8 mouse cellular contexts compared by ENCODE assay signal in genomic region chr4:41713197-41714067, GRCm38 (mm10). TPM values are rescaled to one million over a fixed set of nuclear protein-coding genes. Genes with fewer than 3 reads are reported as not detected.
DNase-seq lines count a peak whose midpoint lies in the region; ATAC-seq and TF ChIP-seq lines count a peak whose summit lies in the region.

Gene Rpp25l (minus strand): TSS chr4:41713534.

- H3K36me3 ChIP-seq in embryonic facial prominence, embryonic 12.5 days: peaks cover 32% of the 10 kb centered on the region
- no peaks in the 10 kb centered on the region for H3K36me3 ChIP-seq in kidney, adult 2 months (ENCODE audit: control insufficient read depth, insufficient read depth, low read length)
- H3K36me3 ChIP-seq in limb, embryonic 14.5 days (ENCODE audit: control insufficient read depth, insufficient read depth, low read length): peaks cover 25% of the 10 kb centered on the region
- H3K36me3 ChIP-seq in midbrain, embryonic 16.5 days (ENCODE audit: control insufficient read depth, insufficient read depth, low read length): peaks cover 12% of the 10 kb centered on the region

- peak within 1 kb of the TSS; percentile 83 for H3K4me2 ChIP-seq in embryonic facial prominence, embryonic 12.5 days (replicated peaks)
- peak within 1 kb of the TSS; percentile 71 for H3K4me2 ChIP-seq in limb, embryonic 14.5 days (replicated peaks; ENCODE audit: low read depth, low read length, severe bottlenecking)
- peak within 1 kb of the TSS; percentile 90 for H3K4me2 ChIP-seq in midbrain, embryonic 16.5 days (ENCODE audit: low read length)

- H3K9ac ChIP-seq in embryonic facial prominence, embryonic 12.5 days: peak within 1 kb of the TSS; percentile 91
- H3K9ac ChIP-seq in limb, embryonic 14.5 days (ENCODE audit: low read depth, low read length, severe bottlenecking): peak within 1 kb of the TSS; percentile 92
- H3K9ac ChIP-seq in midbrain, embryonic 16.5 days (ENCODE audit: low read depth, low read length): peak within 1 kb of the TSS; percentile 89

- peak within 1 kb of the TSS; percentile 82 for H3K4me3 ChIP-seq in embryonic facial prominence, embryonic 12.5 days
- H3K4me3 ChIP-seq in kidney, adult 2 months (ENCODE audit: insufficient read depth, low read depth, low read length): peak within 1 kb of the TSS; percentile 89
- H3K4me3 ChIP-seq in limb, embryonic 14.5 days (replicated peaks; ENCODE audit: low read length): peak within 1 kb of the TSS; percentile 86
- peak within 1 kb of the TSS; percentile 71 for H3K4me3 ChIP-seq in midbrain, embryonic 16.5 days (ENCODE audit: low read depth, low read length)

- peak; percentile 29; the same call in 1 of the 2 replicates for TF ChIP-seq CTCF in kidney, adult 2 months (conservative IDR thresholded peaks at IDR 0.05; ENCODE audit: insufficient read depth, insufficient read length, low read depth, low read length)

- ATAC-seq in embryonic facial prominence, embryonic 12.5 days (ENCODE audit: insufficient number of reproducible peaks, insufficient read depth, low FRiP score, low TSS enrichment): peak; percentile 24; the same call in 1 of the 2 replicates
- ATAC-seq in limb, embryonic 14.5 days (ENCODE audit: low FRiP score, low read depth): peak; percentile 77
- peak; percentile 75 for ATAC-seq in midbrain, embryonic 16.5 days

- no peaks in the 10 kb centered on the region for H3K9me3 ChIP-seq in embryonic facial prominence, embryonic 12.5 days
- no peaks in the 10 kb centered on the region for H3K9me3 ChIP-seq in limb, embryonic 14.5 days (ENCODE audit: control insufficient read depth, low read length)
- no peaks in the 10 kb centered on the region for H3K9me3 ChIP-seq in midbrain, embryonic 16.5 days (replicated peaks; ENCODE audit: control insufficient read depth, low read length, poor library complexity, severe bottlenecking)

- no peaks in the 10 kb centered on the region for H3K27me3 ChIP-seq in embryonic facial prominence, embryonic 12.5 days
- H3K27me3 ChIP-seq in kidney, adult 2 months (replicated peaks; ENCODE audit: control insufficient read depth, insufficient read depth, low read length): no peaks in the 10 kb centered on the region
- H3K27me3 ChIP-seq in limb, embryonic 14.5 days (ENCODE audit: control insufficient read depth, insufficient read depth, low read length): no peaks in the 10 kb centered on the region
- H3K27me3 ChIP-seq in midbrain, embryonic 16.5 days (ENCODE audit: control insufficient read depth, insufficient read depth, low read depth, low read length): no peaks in the 10 kb centered on the region

- peak; percentile 94 for DNase-seq in 3134 (ENCODE audit: extremely low read depth, insufficient read length, low spot score)
- peak; percentile 87 for DNase-seq in adrenal gland, postnatal 25 days
- DNase-seq in heart, adult 18-20 months: peak; percentile 84 to 95
- DNase-seq in kidney, adult 2 months: peak; percentile 90
- DNase-seq in limb, embryonic 14.5 days (ENCODE audit: low spot score): peak; percentile 74
- peak; percentile 85 to 91 for DNase-seq in spleen, postnatal 10 days (ENCODE audit: low spot score in 2 of 2)

- 1% methylated on average over 60 of the region's 61 CpGs for WGBS in embryonic facial prominence, embryonic 12.5 days
- under 1% methylated on average over 61 of the region's 61 CpGs for WGBS in kidney, adult 2 months
- under 1% methylated on average over 56 of the region's 61 CpGs for WGBS in limb, embryonic 14.5 days
- WGBS in midbrain, embryonic 16.5 days: under 1% methylated on average over 61 of the region's 61 CpGs

- H3K4me1 ChIP-seq in embryonic facial prominence, embryonic 12.5 days: peaks cover 35% of the 10 kb centered on the region
- H3K4me1 ChIP-seq in kidney, adult 2 months (ENCODE audit: control insufficient read depth, insufficient read depth, low read length): peaks cover 2% of the 10 kb centered on the region; the same call in 1 of the 2 replicates
- peaks cover 29% of the 10 kb centered on the region for H3K4me1 ChIP-seq in limb, embryonic 14.5 days (ENCODE audit: control insufficient read depth, insufficient read depth, low read length)
- peaks cover 31% of the 10 kb centered on the region for H3K4me1 ChIP-seq in midbrain, embryonic 16.5 days (ENCODE audit: control insufficient read depth, insufficient read depth, low read length)

- peak within 1 kb of the TSS; percentile 77 for H3K27ac ChIP-seq in embryonic facial prominence, embryonic 12.5 days
- peak within 1 kb of the TSS; percentile 65 for H3K27ac ChIP-seq in kidney, adult 2 months (ENCODE audit: insufficient read depth, low read depth, low read length)
- H3K27ac ChIP-seq in limb, embryonic 14.5 days (replicated peaks; ENCODE audit: low read depth, low read length): peak within 1 kb of the TSS; percentile 52; the same call in 1 of the 2 replicates
- peak within 1 kb of the TSS; percentile 86 for H3K27ac ChIP-seq in midbrain, embryonic 16.5 days (ENCODE audit: low read length)

- TF ChIP-seq POLR2A in kidney, adult 2 months (IDR thresholded peaks at IDR 0.05; ENCODE audit: low read depth, low read length): peak; percentile 48
- TF ChIP-seq POLR2A in limb, embryonic 14.5 days (IDR thresholded peaks at IDR 0.05; ENCODE audit: borderline replicate concordance, extremely low read depth, insufficient read depth, insufficient read length): peak; percentile 96; the same call in 1 of the 2 replicates

RNA-seq across cellular contexts. Expression of gene Rpp25l, which starts in this region (rescaled TPM):
- total RNA-seq in adrenal gland, postnatal 25 days (2021): 34.5 and 36.2 TPM in 2 replicates
- 84.9 and 87.8 TPM in 2 replicates for polyA plus RNA-seq in embryonic facial prominence, embryonic 12.5 days (2016; fragmentation: Nextera tagmentation; extraction: Ambion mirVana)
- 10 to 100 TPM; 35.0 to 37.3 TPM for total RNA-seq in heart, adult 18-20 months (2021)
- 57.0 and 62.2 TPM in 2 replicates for polyA plus RNA-seq in kidney, adult 2 months (2012; rRNA removed)
- polyA plus RNA-seq in limb, embryonic 14.5 days (2012; rRNA removed): 59.3 and 67.5 TPM in 2 replicates
- polyA plus RNA-seq in limb, embryonic 14.5 days (2014; fragmentation: Nextera tagmentation; extraction: Ambion mirVana): 69.8 and 76.2 TPM in 2 replicates
- polyA plus RNA-seq in midbrain, embryonic 16.5 days (2015; fragmentation: Nextera tagmentation; extraction: Ambion mirVana): 52.3 and 52.4 TPM in 2 replicates

Comparison
In these comparisons a context has a peak if more than half of its experiments do, and no peak if none do; other contexts are left out.
1. Peak in every context shown above with its lines: DNase-seq, ATAC-seq, H3K4me3 ChIP-seq and H3K27ac ChIP-seq.
2. ATAC-seq: peak in every context shown above with its lines; median percentile 77 in limb, embryonic 14.5 days; 75 in midbrain, embryonic 16.5 days; 24 in embryonic facial prominence, embryonic 12.5 days.